Mouse (Mus musculus) MEL (cell line): ENCODE data around the gene Plxdc2. TPM values are rescaled to one million over a fixed set of nuclear protein-coding genes. Genes with fewer than 3 reads are reported as not detected.

Source experiments
- DNase-seq: peaks from one replicate; pipeline ENCODE4 v3.0.0; 2011; ENCODE audit warnings: low read depth, low spot score
- H3K27ac ChIP-seq: 2 replicates; pipeline ENCODE4 v1.5.1; 2012; ENCODE audit warnings: low read depth, mild to moderate bottlenecking, control low read depth, low read length, moderate library complexity; ENCODE audit not compliant: control insufficient read depth
- H3K27me3 ChIP-seq, 2 experiments: fragments of 150-350 bp in 1 of 2; sonication (generic) in 1 of 2; 2 replicates each; pipeline ENCODE4 v1.6.1; 2012; ENCODE audit warnings: low read length in 2 of 2, mild to moderate bottlenecking in 2 of 2, improper control_type of control experiment in 1 of 2, moderate library complexity in 1 of 2; ENCODE audit not compliant: insufficient read depth in 2 of 2, control insufficient read depth in 1 of 2
- H3K36me3 ChIP-seq, 2 experiments: 2 replicates each; pipeline ENCODE4 v1.6.1; 2012 to 2014; ENCODE audit warnings: low read length in 2 of 2, improper control_type of control experiment in 1 of 2, inconsistent platforms in 1 of 2, mild to moderate bottlenecking in 1 of 2; ENCODE audit not compliant: insufficient read depth in 2 of 2, control insufficient read depth in 1 of 2
- H3K4me1 ChIP-seq, 2 experiments: fragments of 150-350 bp in 1 of 2; sonication (generic) in 1 of 2; 2 replicates each; pipeline ENCODE4 v1.6.1; 2012; ENCODE audit warnings: low read length in 2 of 2, improper control_type of control experiment in 1 of 2, mild to moderate bottlenecking in 1 of 2; ENCODE audit not compliant: insufficient read depth in 2 of 2, control insufficient read depth in 1 of 2
- H3K4me3 ChIP-seq, 2 experiments: fragments of 150-350 bp in 1 of 2; sonication (generic) in 1 of 2; 2 replicates each; pipeline ENCODE4 v1.5.1; 2012; ENCODE audit warnings: low read depth in 2 of 2, low read length in 2 of 2, mild to moderate bottlenecking in 2 of 2, moderate library complexity in 2 of 2, control low read depth in 1 of 2, improper control_type of control experiment in 1 of 2; ENCODE audit not compliant: control insufficient read depth in 1 of 2, insufficient read depth in 1 of 2
- H3K79me2 ChIP-seq: 2 replicates; pipeline ENCODE4 v1.6.1; 2012; ENCODE audit warnings: mild to moderate bottlenecking, low read length, moderate library complexity; ENCODE audit not compliant: control insufficient read depth, poor library complexity, insufficient read depth
- H3K9ac ChIP-seq: 2 replicates; pipeline ENCODE4 v1.6.1; 2012; ENCODE audit warnings: low read depth, mild to moderate bottlenecking, control low read depth, low read length, moderate library complexity; ENCODE audit not compliant: control insufficient read depth, poor library complexity, severe bottlenecking
- H3K9me3 ChIP-seq: fragments of 150-350 bp; sonication (generic); replicated peaks from 2 replicates; pipeline ENCODE4 v1.6.1; 2012; ENCODE audit warnings: mild to moderate bottlenecking, low read length, improper control_type of control experiment, moderate library complexity; ENCODE audit not compliant: insufficient read depth
- BHLHE40 ChIP-seq: IDR thresholded peaks from 2 replicates; pipeline ENCODE4 v1.6.1; 2012; ENCODE audit warnings: low read depth, mild to moderate bottlenecking, inconsistent platforms, low read length, improper control_type of control experiment, borderline replicate concordance
- E2F4 ChIP-seq: IDR thresholded peaks from 2 replicates; pipeline ENCODE4 v1.6.1; 2011; ENCODE audit warnings: low read depth, low read length, improper control_type of control experiment, borderline replicate concordance
- ELF1 ChIP-seq: IDR thresholded peaks from 2 replicates; pipeline ENCODE4 v1.6.1; 2014; ENCODE audit warnings: low read depth, mild to moderate bottlenecking, inconsistent platforms, low read length, improper control_type of control experiment, moderate library complexity
- HCFC1 ChIP-seq: IDR thresholded peaks from 2 replicates; pipeline ENCODE4 v1.6.1; 2012; ENCODE audit warnings: low read depth, mild to moderate bottlenecking, inconsistent platforms, low read length, improper control_type of control experiment, moderate library complexity
- JUND ChIP-seq: IDR thresholded peaks from 2 replicates; pipeline ENCODE4 v1.6.1; 2011; ENCODE audit warnings: low read depth, mild to moderate bottlenecking, improper control_type of control experiment, low read length
- KAT2A ChIP-seq: conservative IDR thresholded peaks from 2 replicates; pipeline ENCODE4 v1.6.1; 2012; ENCODE audit warnings: low read depth, low read length, improper control_type of control experiment, inconsistent platforms
- MAFK ChIP-seq: IDR thresholded peaks from 2 replicates; pipeline ENCODE4 v1.6.1; 2011; ENCODE audit warnings: low read depth, mild to moderate bottlenecking, low read length, improper control_type of control experiment, borderline replicate concordance
- MAX ChIP-seq: IDR thresholded peaks from 2 replicates; pipeline ENCODE4 v1.6.1; 2011; ENCODE audit warnings: low read length, improper control_type of control experiment
- MEF2A ChIP-seq: IDR thresholded peaks from 2 replicates; pipeline ENCODE4 v1.6.1; 2014; ENCODE audit warnings: low read depth, mild to moderate bottlenecking, inconsistent platforms, low read length, improper control_type of control experiment; ENCODE audit not compliant: poor library complexity, insufficient replicate concordance, severe bottlenecking; ENCODE audit errors: extremely low read depth
- MXI1 ChIP-seq: IDR thresholded peaks from 2 replicates; pipeline ENCODE4 v1.6.1; 2011; ENCODE audit warnings: mild to moderate bottlenecking, low read depth, low read length, improper control_type of control experiment
- MYB ChIP-seq: IDR thresholded peaks from 2 replicates; pipeline ENCODE4 v1.6.1; 2011; ENCODE audit warnings: mild to moderate bottlenecking, low read depth, low read length, improper control_type of control experiment
- NELFE ChIP-seq: IDR thresholded peaks from 2 replicates; pipeline ENCODE4 v1.6.1; 2011; ENCODE audit warnings: low read depth, low read length, improper control_type of control experiment
- POLR2AphosphoS2 ChIP-seq: IDR thresholded peaks from 2 replicates; pipeline ENCODE4 v1.6.1; 2011; ENCODE audit warnings: low read length, improper control_type of control experiment
- RAD21 ChIP-seq: IDR thresholded peaks from 2 replicates; pipeline ENCODE4 v1.6.1; 2011; ENCODE audit warnings: mild to moderate bottlenecking, low read depth, low read length, improper control_type of control experiment
- SIN3A ChIP-seq: IDR thresholded peaks from 2 replicates; pipeline ENCODE4 v1.6.1; 2012; ENCODE audit warnings: low read length, improper control_type of control experiment, inconsistent platforms
- SMC3 ChIP-seq: IDR thresholded peaks from 2 replicates; pipeline ENCODE4 v1.6.1; 2011; ENCODE audit warnings: low read depth, low read length, improper control_type of control experiment
- TAL1 ChIP-seq: IDR thresholded peaks from 2 replicates; pipeline ENCODE4 v1.6.1; 2012; ENCODE audit warnings: mild to moderate bottlenecking, inconsistent platforms, low read length, moderate library complexity, mixed read lengths
- TCF12 ChIP-seq: IDR thresholded peaks from 2 replicates; pipeline ENCODE4 v1.6.1; 2014; ENCODE audit warnings: low read depth, mild to moderate bottlenecking, inconsistent platforms, low read length, improper control_type of control experiment, moderate library complexity
- UBTF ChIP-seq: IDR thresholded peaks from 2 replicates; pipeline ENCODE4 v1.6.1; 2012; ENCODE audit warnings: low read depth, mild to moderate bottlenecking, inconsistent platforms, low read length, improper control_type of control experiment, moderate library complexity, borderline replicate concordance; ENCODE audit not compliant: insufficient read depth
- ZC3H11A ChIP-seq: IDR thresholded peaks from 2 replicates; pipeline ENCODE4 v1.6.1; 2012; ENCODE audit warnings: low read depth, mild to moderate bottlenecking, inconsistent platforms, low read length, improper control_type of control experiment
- ZKSCAN1 ChIP-seq: IDR thresholded peaks from 2 replicates; pipeline ENCODE4 v1.6.1; 2012; ENCODE audit warnings: low read depth, mild to moderate bottlenecking, inconsistent platforms, low read length, improper control_type of control experiment, moderate library complexity
- ZMIZ1 ChIP-seq: IDR thresholded peaks from 2 replicates; pipeline ENCODE4 v1.6.1; 2012; ENCODE audit warnings: low read depth, mild to moderate bottlenecking, inconsistent platforms, low read length, improper control_type of control experiment, moderate library complexity
- ZNF384 ChIP-seq: IDR thresholded peaks from 2 replicates; pipeline ENCODE4 v1.6.1; 2012; ENCODE audit warnings: low read depth, mild to moderate bottlenecking, inconsistent platforms, low read length, improper control_type of control experiment
- polyA plus RNA-seq, 2 experiments: library from polyadenylated mRNA; stranded (reverse) in 1 of 2; unstranded in 1 of 2; fragments of >175 nt in 1 of 2; fragments of >200 nt in 1 of 2; gene quantifications; 2 replicates each; pipeline versions ENCODE4 v1.2.1 to v1.2.4; 2012; ENCODE audit warnings: low replicate concordance in 2 of 2, low read depth in 1 of 2; ENCODE audit not compliant: insufficient read length in 2 of 2, insufficient read depth in 1 of 2, missing spikeins in 1 of 2
- total RNA-seq: library from RNA; depleted of rRNA; stranded (reverse); fragments of 300-350 nt; gene quantifications from 2 replicates; pipeline ENCODE4 v1.2.3, GENCODE M21; 2012

Gene Plxdc2
- total and polyA plus RNA-seq, 3 experiments: not detected

DNA sequence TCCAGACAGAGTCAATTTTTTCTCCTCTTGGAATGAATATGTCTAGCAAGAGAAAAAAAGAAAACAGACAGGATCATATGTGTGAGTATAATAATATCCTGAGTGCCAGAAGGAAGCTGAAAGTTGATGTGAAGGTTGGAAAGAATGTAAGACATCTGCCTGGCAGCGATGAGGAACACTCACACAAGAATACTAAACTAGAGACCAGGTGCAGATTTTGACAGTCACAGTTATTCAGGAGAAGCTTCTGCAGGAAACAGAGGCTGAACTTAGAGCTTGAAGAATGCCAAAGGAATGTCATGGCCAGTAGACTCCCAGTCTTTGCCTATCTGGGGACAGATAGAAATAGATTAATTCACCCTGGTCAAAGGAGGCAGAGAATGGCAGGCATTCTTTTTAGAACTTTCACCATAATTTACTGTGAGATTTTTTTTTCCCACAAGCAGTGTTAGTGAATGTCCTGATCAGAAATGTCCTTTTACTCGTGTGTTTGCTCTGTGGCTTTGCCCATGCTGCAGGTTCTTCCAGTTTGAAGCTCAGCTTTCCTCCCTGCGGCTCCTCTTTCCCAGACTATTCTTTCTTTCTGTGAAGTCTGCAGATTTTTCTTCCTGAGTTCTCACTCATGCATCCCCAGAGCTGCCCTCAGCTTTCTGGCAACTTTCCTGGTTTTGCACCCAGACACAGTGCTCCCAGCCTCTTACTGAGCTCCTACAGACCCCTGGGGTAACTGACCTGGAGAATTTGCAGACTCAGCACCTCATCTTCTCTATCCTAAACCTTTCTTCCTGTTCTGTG lies 251.9 kb downstream of the Plxdc2 start:
- Histone ChIP-seq H3K36me3 (no peaks in the 10 kb centered on the region), H3K4me3 (no peak overlapping the region), H3K4me1 (no peaks in the 10 kb centered on the region), H3K27me3 (no peaks in the 10 kb centered on the region), H3K9me3 (no peaks in the 10 kb centered on the region), H3K27ac (no peak overlapping the region), H3K9ac (no peak overlapping the region), H3K79me2 (no peaks in the 10 kb centered on the region)
- no peak for TF ChIP-seq ZMIZ1
- TF ChIP-seq RAD21: no peak
- no peak for TF ChIP-seq ZKSCAN1
- TF ChIP-seq TCF12: no peak
- no peak for TF ChIP-seq MXI1
- DNase-seq: no peak

DNA sequence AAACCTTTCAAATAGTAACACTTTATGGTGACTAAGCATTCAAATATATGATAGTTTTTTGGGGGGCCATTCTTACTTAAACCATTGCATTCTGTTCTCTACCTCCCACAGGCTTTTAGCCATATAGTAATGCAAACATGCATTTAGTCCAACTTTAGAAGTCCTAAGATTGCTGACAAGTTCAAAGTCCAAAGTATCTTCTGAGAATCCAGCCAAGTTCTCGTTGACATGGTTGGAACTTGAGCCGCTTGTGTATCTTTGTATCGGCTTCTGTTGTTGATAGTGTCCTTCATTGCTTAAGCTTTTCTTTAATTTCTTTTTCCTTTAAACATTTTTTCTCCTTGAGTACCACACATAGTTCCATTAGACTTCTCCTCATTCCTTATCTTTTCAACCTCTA lies 286.0 kb downstream of the Plxdc2 start:
- no peak for TF ChIP-seq TAL1
- no peak for TF ChIP-seq SIN3A
- TF ChIP-seq ZNF384: no peak
- TF ChIP-seq BHLHE40: no peak
- no peak for TF ChIP-seq MEF2A
- TF ChIP-seq MYB: no peak
- TF ChIP-seq ELF1: no peak
- TF ChIP-seq SMC3: no peak
- no peak for TF ChIP-seq MAX
- no peak for TF ChIP-seq NELFE
- no peak for TF ChIP-seq ZC3H11A
- no peak for TF ChIP-seq HCFC1
- TF ChIP-seq POLR2AphosphoS2: no peak
- TF ChIP-seq KAT2A: no peak
- no peak for TF ChIP-seq MAFK
- TF ChIP-seq E2F4: no peak
- no peak for TF ChIP-seq JUND
- TF ChIP-seq UBTF: no peak
- Histone ChIP-seq H3K79me2 (no peaks in the 10 kb centered on the region), H3K27ac (no peak overlapping the region), H3K9me3 (no peaks in the 10 kb centered on the region), H3K27me3 (no peaks in the 10 kb centered on the region), H3K36me3 (no peaks in the 10 kb centered on the region), H3K4me1 (no peaks in the 10 kb centered on the region), H3K9ac (no peak overlapping the region), H3K4me3 (no peak overlapping the region)
- no peak for DNase-seq
